Mouse (Mus musculus): ENCODE data around the gene Ccdc73.
A peak's percentile ranks its signal among the peaks of the same experiment; 100 is the strongest.
"Not testable (repeated sequence)": the region's sequence is repeated elsewhere in the genome, so short reads cannot be mapped to it uniquely, and the experiment has no call there.

Gene Ccdc73

GRCm38 (mm10) chr2:104878794-104879193 is 11.2 kb downstream of the Ccdc73 start:
- no peak for DNase-seq (ENCODE audit: low read depth)

- DNase-seq (ENCODE audit: low read depth) = no peak
Observed at GRCm38 (mm10) chr2:104886109-104886508, 18.5 kb downstream of the Ccdc73 start.

- not testable (repeated sequence) for DNase-seq (ENCODE audit: low read depth)
Observed at GRCm38 (mm10) chr2:104887331-104887730, 19.7 kb downstream of the Ccdc73 start.

GRCm38 (mm10) chr2:104887882-104888566 is 20.4 kb downstream of the Ccdc73 start:
- peak; percentile 73 for DNase-seq (ENCODE audit: low read depth)

- no peak for DNase-seq (ENCODE audit: low read depth)
Observed at GRCm38 (mm10) chr2:104899975-104900374, 32.4 kb downstream of the Ccdc73 start.

- DNase-seq (ENCODE audit: low read depth) = peak; percentile 20
Observed at GRCm38 (mm10) chr2:104915709-104916108, 48.1 kb downstream of the Ccdc73 start.

GRCm38 (mm10) chr2:104964492-104964891 is 96.9 kb downstream of the Ccdc73 start:
- DNase-seq (ENCODE audit: low read depth) = no peak

- DNase-seq (ENCODE audit: low read depth) = no peak
Observed at GRCm38 (mm10) chr2:104981712-104982111, 114.1 kb downstream of the Ccdc73 start.

- no peak for DNase-seq (ENCODE audit: low read depth)
Observed at GRCm38 (mm10) chr2:104985796-104986195, 118.2 kb downstream of the Ccdc73 start.

- no peak for DNase-seq (ENCODE audit: low read depth)
Observed at GRCm38 (mm10) chr2:104988974-104989373, 121.4 kb downstream of the Ccdc73 start.

GRCm38 (mm10) chr2:104994436-104994835 is 126.8 kb downstream of the Ccdc73 start:
- DNase-seq (ENCODE audit: low read depth) = no peak

GRCm38 (mm10) chr2:104996201-104996600 is 128.6 kb downstream of the Ccdc73 start:
- no peak for DNase-seq (ENCODE audit: low read depth)

- DNase-seq (ENCODE audit: low read depth) = no peak
Observed at GRCm38 (mm10) chr2:105007236-105007635, 139.6 kb downstream of the Ccdc73 start.

- no peak for DNase-seq (ENCODE audit: low read depth)
Observed at GRCm38 (mm10) chr2:105016192-105016966, 148.8 kb downstream of the Ccdc73 start.

GRCm38 (mm10) chr2:105016967-105017287 is 149.3 kb downstream of the Ccdc73 start, which contains the start of gene Eif3m:
Gene Eif3m (minus strand): TSS chr2:105017080.
- DNase-seq (ENCODE audit: low read depth) = peak; percentile 96

GRCm38 (mm10) chr2:105017802-105018201 is 150.2 kb downstream of the Ccdc73 start:
- DNase-seq (ENCODE audit: low read depth) = no peak

- DNase-seq (ENCODE audit: low read depth) = no peak
Observed at GRCm38 (mm10) chr2:105019457-105019856, 151.9 kb downstream of the Ccdc73 start.

- DNase-seq (ENCODE audit: low read depth) = no peak
Observed at GRCm38 (mm10) chr2:105021256-105021655, 153.7 kb downstream of the Ccdc73 start.

GRCm38 (mm10) chr2:105021836-105022235 is 154.2 kb downstream of the Ccdc73 start:
- peak; percentile 76 for DNase-seq (ENCODE audit: low read depth)

- no peak for DNase-seq (ENCODE audit: low read depth)
Observed at GRCm38 (mm10) chr2:105023031-105023615, 155.5 kb downstream of the Ccdc73 start.

GRCm38 (mm10) chr2:105023815-105024214 is 156.2 kb downstream of the Ccdc73 start:
- no peak for DNase-seq (ENCODE audit: low read depth)

GRCm38 (mm10) chr2:105025610-105026009 is 158.0 kb downstream of the Ccdc73 start:
- DNase-seq (ENCODE audit: low read depth) = not testable (repeated sequence)

Measured in induced T-regulatory cell, adult 2 months (primary cell).